Mouse (Mus musculus) urinary bladder, adult 18-20 months (tissue): ENCODE results near the gene Tex22.

Experiments used
- DNase-seq, 2 experiments: peaks; one replicate each; pipeline ENCODE4 v3.0.0; 2022; ENCODE audit warnings: low spot score in 2 of 2, mixed read lengths in 2 of 2

Tex22 gene

GRCm38 (mm10) chr12:113101251-113101960 is 27.1 kb downstream of the Tex22 start:
- no peak for DNase-seq

DNA sequence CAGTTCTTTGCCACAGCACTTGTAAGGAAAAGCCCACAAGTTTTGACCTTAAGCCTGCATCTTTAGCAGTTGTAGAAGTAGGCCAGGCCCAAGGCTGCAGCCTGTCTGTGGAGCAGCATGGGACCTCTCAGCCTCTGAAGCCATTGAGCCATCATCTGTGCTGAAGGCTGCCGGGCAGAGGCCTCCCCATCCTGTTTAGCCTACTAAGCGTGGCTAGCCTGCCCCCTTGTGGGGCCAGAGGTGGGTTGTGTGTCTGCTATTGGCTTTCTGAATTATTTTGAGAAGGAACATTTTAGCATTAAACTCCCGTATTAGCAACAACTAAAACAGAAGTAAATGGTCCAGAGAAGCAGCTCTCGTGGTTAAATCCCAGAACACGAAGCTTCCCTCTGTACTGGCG is 28.2 kb downstream of the Tex22 start:
- DNase-seq = no peak

DNA sequence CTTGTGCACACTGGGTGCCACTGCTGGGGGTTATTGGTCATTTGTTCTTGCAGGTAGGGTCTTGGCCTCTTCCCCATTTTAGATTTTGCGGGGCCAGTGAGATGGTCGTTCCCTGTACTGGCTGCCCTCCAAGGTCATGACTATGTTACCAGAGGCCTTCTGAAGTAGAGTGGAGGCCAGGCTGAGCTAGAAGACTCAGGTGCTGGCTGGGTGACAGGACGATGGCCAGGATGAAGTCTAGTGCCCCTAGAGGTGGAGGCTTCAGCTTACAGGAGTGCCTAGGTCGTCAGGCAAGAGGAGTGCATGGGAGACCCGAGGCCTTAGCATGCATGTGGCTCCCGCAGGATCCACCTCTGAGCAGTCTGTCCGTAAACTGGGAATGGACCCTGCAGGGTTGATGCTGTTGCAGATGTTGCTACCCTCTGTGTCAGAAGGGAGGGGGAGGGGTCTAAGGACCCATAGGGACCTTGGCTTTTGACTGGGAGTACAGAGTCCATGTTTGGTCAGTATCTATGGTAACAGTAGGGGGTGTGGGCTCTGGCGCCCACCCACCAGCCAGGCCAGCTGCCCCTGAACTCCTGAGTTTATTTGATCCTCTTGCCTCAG is 29.6 kb downstream of the Tex22 start:
- no peak for DNase-seq

GRCm38 (mm10) chr12:113106386-113106785 is 32.1 kb downstream of the Tex22 start:
- DNase-seq = peak in 1 of 2 experiments; percentile 52

DNA sequence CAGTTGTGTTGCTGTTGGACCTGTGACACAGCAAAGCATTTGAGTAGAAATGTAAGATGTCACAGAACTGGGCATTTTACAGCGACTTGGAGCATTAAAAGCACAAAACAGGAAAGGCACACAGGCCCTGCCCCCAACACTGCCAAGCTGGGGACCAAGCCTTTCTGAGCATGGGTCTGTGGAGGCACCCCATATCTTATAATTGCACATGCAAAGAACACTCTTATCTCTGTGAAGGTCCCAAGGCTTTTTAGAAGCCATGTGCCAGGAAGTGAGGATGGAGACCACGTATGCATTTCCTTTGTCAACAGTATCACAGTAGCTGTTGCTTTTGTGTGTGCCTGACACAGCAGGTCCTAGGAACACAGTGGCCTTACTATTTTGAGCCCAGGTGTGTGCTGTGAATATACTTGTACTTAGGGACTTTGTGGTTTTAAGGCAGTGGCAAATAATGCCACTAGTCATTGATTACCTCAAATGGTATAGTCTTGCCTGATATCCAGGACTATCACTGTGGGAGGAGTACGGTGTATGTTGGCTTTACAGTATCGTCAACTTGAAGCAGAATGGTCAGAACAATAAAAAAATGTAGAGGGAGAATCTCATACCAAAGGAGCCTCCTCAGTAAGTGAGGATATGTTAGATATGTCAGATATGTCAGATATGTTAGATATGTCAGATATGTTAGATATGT is 33.3 kb downstream of the Tex22 start:
- no peak for DNase-seq

GRCm38 (mm10) chr12:113108528-113109283 is 34.4 kb downstream of the Tex22 start:
- no peak for DNase-seq

DNA sequence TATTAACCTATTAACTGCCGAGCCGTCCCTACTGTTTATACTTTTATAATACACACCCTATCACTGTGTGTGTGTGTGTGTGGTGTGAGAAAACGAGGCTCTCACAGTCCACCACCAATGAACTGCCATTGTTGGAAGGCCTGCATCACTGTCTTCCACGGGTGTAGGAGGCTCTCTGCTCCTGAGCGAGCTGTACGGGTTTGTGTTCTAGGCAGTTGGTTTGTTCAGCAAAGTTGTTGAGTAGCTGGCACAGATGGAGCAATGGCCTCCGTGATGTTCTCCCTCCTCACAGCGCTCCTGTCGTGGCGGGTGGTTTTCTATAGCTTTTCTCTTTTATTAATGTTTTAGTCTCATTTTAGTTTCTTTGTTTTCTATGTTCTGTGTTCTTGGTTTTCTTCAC is 35.5 kb downstream of the Tex22 start:
- no peak for DNase-seq

GRCm38 (mm10) chr12:113114141-113114540 is 39.8 kb downstream of the Tex22 start:
- DNase-seq = no peak

- DNase-seq = no peak
These were observed 40.7 kb downstream of the Tex22 start for GRCm38 (mm10) chr12:113114856-113115538.

DNA sequence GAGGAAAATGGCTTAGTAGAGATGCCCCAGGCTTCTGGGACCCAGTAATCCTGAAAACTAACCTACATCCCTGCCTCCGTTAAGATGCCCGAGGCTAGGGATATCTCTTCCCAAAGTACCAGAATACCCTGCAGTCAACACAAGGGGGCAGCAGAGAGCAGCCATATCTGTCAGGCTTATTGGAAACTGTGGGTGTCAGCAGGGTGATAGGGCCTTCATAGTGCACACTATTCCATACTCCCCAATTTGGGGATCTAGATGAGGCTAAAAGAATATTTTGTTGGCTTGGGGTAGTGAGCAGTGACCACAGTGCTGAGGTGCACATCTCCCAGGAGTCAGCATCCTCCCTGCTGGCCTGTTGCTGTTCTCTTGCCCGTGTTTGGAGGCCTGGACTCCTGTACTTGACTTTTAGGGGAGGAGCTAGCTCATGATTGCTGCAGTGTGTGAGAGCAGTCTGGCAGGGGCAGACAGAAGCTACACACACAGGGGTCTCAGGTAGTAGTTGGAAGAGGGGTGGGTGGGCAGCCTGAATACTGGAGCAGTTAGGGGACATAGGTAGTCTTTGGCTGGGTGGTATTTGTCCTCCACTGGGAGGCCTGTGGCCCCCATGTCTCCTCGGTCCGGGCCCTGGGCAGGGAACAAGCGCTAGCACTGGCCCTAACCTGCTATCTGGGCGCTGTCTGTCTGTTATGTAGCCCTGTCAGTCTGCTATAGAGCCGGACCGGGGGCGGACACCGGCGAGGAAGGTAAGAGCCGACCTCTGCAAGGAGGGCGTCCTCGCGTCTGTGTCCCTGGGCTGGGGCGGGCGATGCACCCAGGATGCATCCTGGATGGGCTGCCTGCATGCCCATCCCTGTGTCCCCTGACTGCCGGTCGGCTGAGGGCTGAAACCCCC is 45.5 kb downstream of the Tex22 start:
- peak; percentile 67 to 73 for DNase-seq

DNA sequence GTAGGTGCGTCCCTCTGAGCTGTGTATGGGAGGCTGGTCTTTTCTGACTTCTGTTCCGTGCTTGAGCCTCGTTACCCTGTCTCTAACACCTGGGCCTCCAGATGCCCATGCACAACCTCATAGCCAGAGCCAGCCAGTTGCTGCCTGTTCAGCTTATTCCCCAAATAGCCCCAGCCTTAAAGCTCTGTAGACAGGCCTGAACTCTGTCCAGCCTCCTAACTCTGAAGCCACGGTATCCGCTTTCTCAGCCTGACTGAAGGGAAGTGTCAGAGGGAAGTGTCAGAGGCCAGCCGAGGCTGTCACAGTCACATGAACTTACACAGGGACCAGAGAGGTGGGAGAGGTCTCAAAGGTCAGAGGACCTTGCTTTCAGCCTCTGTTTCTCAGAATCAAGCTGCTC is 50.4 kb downstream of the Tex22 start:
- DNase-seq = no peak

DNA sequence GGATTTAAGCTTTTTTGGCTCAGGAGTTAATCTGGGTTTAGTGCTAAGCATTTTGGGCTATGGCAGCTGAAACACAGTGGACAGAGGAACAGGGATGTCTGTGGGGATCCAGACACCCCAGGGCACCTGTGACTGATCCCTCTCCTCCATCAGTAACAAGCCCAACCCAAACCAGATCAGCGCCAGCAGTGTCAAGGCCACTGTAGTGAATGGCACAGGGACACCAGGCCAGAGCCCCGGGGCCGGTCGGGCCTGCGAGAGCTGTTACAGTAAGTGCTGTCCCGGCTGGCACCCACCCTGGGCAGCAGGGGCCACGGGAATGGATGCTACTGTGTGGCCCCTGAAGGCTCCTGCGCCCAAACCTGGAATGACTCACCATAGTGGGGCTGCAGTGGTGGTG is 56.4 kb downstream of the Tex22 start:
- no peak for DNase-seq

- no peak for DNase-seq
These were observed 57.3 kb downstream of the Tex22 start for GRCm38 (mm10) chr12:113131601-113132000.

DNA sequence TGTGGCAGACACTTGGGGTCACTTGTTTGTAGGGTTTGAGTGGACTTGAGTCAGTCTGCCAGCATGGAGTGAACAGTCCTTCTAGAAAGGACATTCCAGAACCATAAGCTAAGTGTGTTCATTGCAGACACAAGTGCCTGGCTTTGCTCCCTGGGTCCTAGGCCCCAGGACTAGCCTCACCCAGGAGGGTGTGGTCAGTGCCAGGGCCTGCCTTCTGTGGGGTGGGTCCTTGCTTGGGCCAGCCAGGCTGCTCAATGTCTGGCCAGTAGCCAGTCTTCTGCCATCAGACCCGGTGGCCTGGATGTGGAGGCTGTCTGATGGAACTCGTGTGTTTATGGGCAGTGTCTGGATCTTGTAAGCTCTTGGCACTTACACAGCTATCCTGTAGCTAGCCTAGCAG is 58.3 kb downstream of the Tex22 start:
- peak in 1 of 2 experiments; percentile 72 for DNase-seq

DNA sequence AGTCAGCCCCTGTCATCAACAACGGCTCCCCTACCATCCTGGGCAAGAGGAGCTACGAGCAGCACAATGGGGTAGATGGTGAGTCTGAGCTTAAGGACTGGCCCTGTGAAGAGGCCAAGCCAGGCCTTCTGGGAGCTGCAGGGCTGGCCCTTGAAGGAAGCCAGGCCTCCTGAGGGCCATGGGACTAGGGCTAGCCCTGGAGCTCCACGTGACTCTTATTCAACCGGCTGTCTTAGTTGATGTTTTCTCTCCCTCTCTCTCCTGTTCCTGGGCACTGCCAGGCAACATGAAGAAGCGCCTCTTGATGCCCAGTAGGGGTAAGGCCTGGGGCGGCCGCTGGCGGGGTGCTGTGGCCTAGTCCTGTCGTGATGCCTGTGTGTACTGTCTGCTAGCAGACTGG is 59.0 kb downstream of the Tex22 start:
- no peak for DNase-seq

DNA sequence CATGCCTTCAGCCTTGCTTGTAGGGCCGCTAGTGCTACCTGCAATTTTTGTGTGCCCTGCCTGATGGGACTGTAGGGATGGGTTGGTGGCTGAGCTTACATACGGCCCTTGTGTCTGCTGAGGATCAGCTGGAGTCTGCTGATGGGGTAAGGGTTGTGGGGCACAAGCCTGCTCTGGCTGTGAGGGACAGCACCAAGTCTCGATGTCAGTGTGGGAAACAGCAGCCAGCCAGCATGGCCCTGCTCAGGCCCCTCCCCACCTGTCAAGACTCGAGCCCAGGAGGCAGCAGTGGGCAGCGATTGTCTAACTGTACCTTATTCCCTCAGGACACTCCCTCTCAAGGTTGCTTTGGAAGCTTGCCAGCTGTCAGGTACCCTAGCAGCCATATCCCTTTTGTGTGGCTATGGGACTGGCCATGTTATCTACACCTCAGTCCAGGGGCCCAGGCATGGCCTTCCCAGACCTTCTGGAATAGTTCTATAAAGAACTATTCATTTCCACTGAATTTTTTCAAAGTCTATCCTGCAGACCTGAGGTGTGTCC is 59.6 kb downstream of the Tex22 start:
- no peak for DNase-seq

DNA sequence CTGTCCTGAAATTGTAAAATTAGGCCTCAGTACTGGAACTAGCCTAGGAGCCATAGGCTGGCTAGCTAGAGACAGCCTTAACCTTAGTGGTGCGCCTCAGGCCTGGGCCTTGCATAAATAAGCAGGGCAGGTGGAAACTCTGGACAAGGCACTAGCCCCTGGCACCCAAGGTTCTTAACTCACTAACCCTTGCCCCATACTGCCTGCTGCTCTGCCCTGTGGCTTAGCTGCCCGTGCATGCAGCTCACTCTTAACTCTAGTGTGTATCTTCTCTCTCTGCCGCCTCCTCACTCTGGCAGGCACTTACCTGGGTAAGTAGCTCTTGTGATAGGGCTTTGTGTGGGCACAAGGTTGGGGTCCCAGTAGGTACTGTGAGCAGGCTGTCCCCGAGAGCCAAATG is 60.2 kb downstream of the Tex22 start:
- DNase-seq = no peak

DNA sequence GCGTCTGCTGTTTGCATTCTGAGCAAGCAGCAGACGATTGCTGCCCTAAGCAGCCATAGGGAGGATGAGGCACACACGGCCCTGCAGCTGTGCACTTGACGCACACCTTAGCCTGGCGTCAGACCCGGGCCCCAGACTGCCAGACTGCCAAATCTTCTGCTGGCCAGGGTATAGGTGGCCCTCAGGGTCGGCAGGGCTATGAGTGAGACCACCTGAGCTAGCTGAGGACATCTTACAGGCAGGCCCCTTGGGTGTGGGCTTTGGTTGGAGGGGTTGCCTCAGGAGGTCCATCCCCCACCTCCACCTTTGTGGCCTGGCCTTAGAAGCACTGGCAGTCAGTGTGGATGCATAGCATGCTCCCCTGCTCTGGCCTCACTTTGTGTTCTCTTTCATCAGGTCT is 61.1 kb downstream of the Tex22 start:
- no peak for DNase-seq

- DNase-seq = no peak
These were observed 62.3 kb downstream of the Tex22 start for GRCm38 (mm10) chr12:113136492-113137020.
